Mouse (Mus musculus) stomach, postnatal 0 days (tissue): ENCODE data around the gene Gm5767. TPM values are rescaled to one million over a fixed set of nuclear protein-coding genes. Genes with fewer than 3 reads are reported as not detected.

Source experiments
- ATAC-seq: fragments of 200-750 bp; cut with Nextera tagmentation; 2 replicates; pipeline ENCODE4 v1.8.0; 2017; ENCODE audit not compliant: low FRiP score, low TSS enrichment
- DNase-seq: peaks from one replicate; pipeline ENCODE4 v3.0.0-alpha.2; 2016; ENCODE audit warnings: low spot score
- H3K27ac ChIP-seq: fragments of 300-500 bp; sonication (generic); replicated peaks from 2 replicates; pipeline ENCODE4 v1.5.1; 2014; ENCODE audit warnings: mild to moderate bottlenecking, control low read depth
- H3K27me3 ChIP-seq: fragments of 300-500 bp; sonication (generic); 2 replicates; pipeline ENCODE4 v1.6.1; 2014; ENCODE audit warnings: low read length; ENCODE audit not compliant: control insufficient read depth, insufficient read depth
- H3K36me3 ChIP-seq: fragments of 300-500 bp; sonication (generic); 2 replicates; pipeline ENCODE4 v1.6.1; 2014; ENCODE audit warnings: low read length, mixed read lengths; ENCODE audit not compliant: control insufficient read depth, insufficient read depth
- H3K4me1 ChIP-seq: fragments of 300-500 bp; sonication (generic); replicated peaks from 2 replicates; pipeline ENCODE4 v1.6.1; 2014; ENCODE audit warnings: antibody characterized with exemption; ENCODE audit not compliant: control insufficient read depth, insufficient read depth
- H3K4me2 ChIP-seq: fragments of 300-500 bp; sonication (generic); replicated peaks from 2 replicates; pipeline ENCODE4 v1.6.1; 2014; ENCODE audit warnings: low read depth, mild to moderate bottlenecking, control low read depth, moderate library complexity
- H3K4me3 ChIP-seq: fragments of 300-500 bp; sonication (generic); 2 replicates; pipeline ENCODE4 v1.5.1; 2014; ENCODE audit warnings: low read depth, low read length, control low read depth
- H3K9ac ChIP-seq: fragments of 300-500 bp; sonication (generic); 2 replicates; pipeline ENCODE4 v1.6.1; 2014; ENCODE audit warnings: mild to moderate bottlenecking, low read length, control low read depth, mixed read lengths
- H3K9me3 ChIP-seq: fragments of 300-500 bp; sonication (generic); 2 replicates; pipeline ENCODE4 v1.6.1; 2016; ENCODE audit warnings: low read length; ENCODE audit not compliant: control insufficient read depth
- CTCF ChIP-seq: IDR thresholded peaks from 2 replicates; pipeline ENCODE4 v1.5.1; 2016; ENCODE audit warnings: antibody characterized with exemption, low read depth, mild to moderate bottlenecking, moderate library complexity
- EP300 ChIP-seq: optimal IDR thresholded peaks from 2 replicates; pipeline ENCODE3; 2016; ENCODE audit warnings: antibody characterized with exemption
- WGBS: fragments of 180-500 bp; shearing (Covaris S2); extraction: QIAGEN DNeasy Blood & Tissue Kit; methylation state at CpG from one replicate; pipeline ENCODE4 v1.1.7; 2014; 5-methylcytosine and 5-hydroxymethylcytosine counted together
- polyA plus RNA-seq: library from polyadenylated mRNA; unstranded; fragments of >200 nt; fragmentation: Nextera tagmentation; extraction: Ambion mirVana; gene quantifications from 2 replicates; pipeline ENCODE4 v1.2.1, GENCODE M21; 2015

The Gm5767 gene
- polyA plus RNA-seq, 1 experiment from 2014 or later = not detected

GRCm38 (mm10) chr16:8670041-8671035 is 10.2 kb upstream of the Gm5767 start:
- H3K36me3 ChIP-seq = no peaks in the 10 kb centered on the region
- peak overlapping the region; percentile 90 for H3K27ac ChIP-seq
- no peaks in the 10 kb centered on the region for H3K27me3 ChIP-seq
- peaks cover 20% of the 10 kb centered on the region for H3K4me1 ChIP-seq
- peak overlapping the region; percentile 66 for H3K4me3 ChIP-seq
- TF ChIP-seq EP300 = no peak
- TF ChIP-seq CTCF = no peak
- no peak for ATAC-seq
- 13% methylated on average over 14 of the region's 15 CpGs for WGBS
- no peaks in the 10 kb centered on the region for H3K9me3 ChIP-seq
- peak overlapping the region; percentile 82 for H3K4me2 ChIP-seq
- peak overlapping the region; percentile 68; the same call in 1 of the 2 replicates for H3K9ac ChIP-seq
- no peak for DNase-seq

- Histone ChIP-seq H3K4me3 (peak within 1 kb of the TSS; percentile 66), H3K4me2 (peak within 1 kb of the TSS; percentile 82), H3K9ac (peak within 1 kb of the TSS; percentile 68), H3K4me1 (peaks cover 18% of the 10 kb centered on the region), H3K27ac (peak within 1 kb of the TSS; percentile 90), H3K27me3 (no peaks in the 10 kb centered on the region), H3K9me3 (no peaks in the 10 kb centered on the region), H3K36me3 (no peaks in the 10 kb centered on the region)
- TF ChIP-seq EP300 = no peak
- peak; percentile 66 for TF ChIP-seq CTCF
- DNase-seq (peak; percentile 97), ATAC-seq (peak; percentile 87)
- under 1% methylated on average over 61 of the region's 67 CpGs for WGBS
Measured at GRCm38 (mm10) chr16:8671551-8672349, 8.8 kb upstream of the Gm5767 start, which contains the start of gene Carhsp1. TSS of gene Carhsp1 (minus strand) at chr16:8672155.

GRCm38 (mm10) chr16:8672350-8672687 is 8.3 kb upstream of the Gm5767 start:
- Histone ChIP-seq H3K9ac (peak overlapping the region; percentile 68), H3K4me2 (peak overlapping the region; percentile 82), H3K27ac (peak overlapping the region; percentile 90), H3K36me3 (no peaks in the 10 kb centered on the region), H3K4me1 (peaks cover 16% of the 10 kb centered on the region), H3K9me3 (no peaks in the 10 kb centered on the region), H3K4me3 (peak overlapping the region; percentile 66), H3K27me3 (no peaks in the 10 kb centered on the region)
- TF ChIP-seq CTCF = no peak
- no peak for TF ChIP-seq EP300
- ATAC-seq (no peak), DNase-seq (no peak)
- WGBS = under 1% methylated on average over 18 of the region's 18 CpGs

- no peak for ATAC-seq
- Histone ChIP-seq H3K36me3 (no peaks in the 10 kb centered on the region), H3K9me3 (no peaks in the 10 kb centered on the region), H3K9ac (no peak overlapping the region), H3K4me3 (no peak overlapping the region), H3K4me2 (no peak overlapping the region), H3K27me3 (no peaks in the 10 kb centered on the region), H3K27ac (no peak overlapping the region), H3K4me1 (peaks cover 11% of the 10 kb centered on the region)
- no peak for DNase-seq
- TF ChIP-seq CTCF (no peak), EP300 (no peak)
Measured at GRCm38 (mm10) chr16:8672811-8673210, 7.8 kb upstream of the Gm5767 start.

- TF ChIP-seq EP300 (no peak), CTCF (no peak)
- Histone ChIP-seq H3K4me1 (peaks cover 11% of the 10 kb centered on the region), H3K27ac (no peak overlapping the region), H3K4me2 (no peak overlapping the region), H3K4me3 (no peak overlapping the region), H3K36me3 (no peaks in the 10 kb centered on the region), H3K9ac (no peak overlapping the region), H3K9me3 (no peaks in the 10 kb centered on the region), H3K27me3 (no peaks in the 10 kb centered on the region)
- 69% methylated on average over 6 of the region's 6 CpGs for WGBS
- DNase-seq = no peak
- ATAC-seq = no peak
Measured at GRCm38 (mm10) chr16:8673343-8673742, 7.2 kb upstream of the Gm5767 start.

GRCm38 (mm10) chr16:8674165-8674564 is 6.4 kb upstream of the Gm5767 start:
- Histone ChIP-seq H3K27ac (no peak overlapping the region), H3K9me3 (no peaks in the 10 kb centered on the region), H3K4me3 (no peak overlapping the region), H3K4me2 (no peak overlapping the region), H3K4me1 (peaks cover 11% of the 10 kb centered on the region), H3K36me3 (no peaks in the 10 kb centered on the region), H3K27me3 (no peaks in the 10 kb centered on the region), H3K9ac (no peak overlapping the region)
- WGBS = 4% methylated on average over 8 of the region's 8 CpGs
- TF ChIP-seq EP300 = no peak
- peak; percentile 90 for TF ChIP-seq CTCF
- DNase-seq (peak; percentile 55), ATAC-seq (no peak)
